Mouse (Mus musculus): ENCODE measurements around the gene Gng5.

Gng5 gene

DNA sequence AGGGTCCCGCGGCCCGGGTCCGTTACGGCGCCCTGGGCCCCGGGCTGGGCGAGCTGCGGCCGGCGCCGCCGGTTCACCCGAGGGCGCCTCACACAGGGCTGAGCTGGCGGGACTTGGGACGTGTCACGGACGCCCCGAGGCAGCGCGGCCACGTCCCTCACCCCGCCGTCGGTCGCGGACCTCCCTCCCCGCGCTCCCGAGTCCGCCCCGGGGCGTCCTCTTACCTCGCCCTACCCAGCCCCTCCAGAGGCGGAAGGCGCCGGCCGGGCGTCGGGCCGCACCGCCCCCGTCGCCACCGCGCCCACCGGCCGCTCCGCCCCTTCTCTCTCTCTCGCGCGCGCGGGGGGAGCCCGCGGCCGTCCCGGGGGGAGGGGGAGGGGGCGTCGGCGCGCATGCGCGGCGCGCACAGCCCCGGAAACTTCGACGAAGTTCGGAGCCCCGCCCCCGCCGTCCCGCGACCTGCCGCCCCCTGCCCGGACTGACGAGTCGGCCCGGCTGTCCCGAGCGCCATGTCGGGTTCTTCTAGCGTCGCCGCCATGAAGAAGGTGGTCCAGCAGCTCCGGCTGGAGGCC lies at the start of gene Gng5, which contains the start of gene Spata1:
TSS of gene Gng5 (plus strand) at position 377 of the 572 bp plus-strand sequence.
TSS of gene Spata1 (minus strand) at position 323 of the 572 bp plus-strand sequence.
- DNase-seq (ENCODE audit: low spot score) = peak; percentile 92

- peak; percentile 96 for DNase-seq (ENCODE audit: low spot score)
These were observed 49.2 kb upstream of the Gng5 start for GRCm38 (mm10) chr3:146450371-146450841.

DNA sequence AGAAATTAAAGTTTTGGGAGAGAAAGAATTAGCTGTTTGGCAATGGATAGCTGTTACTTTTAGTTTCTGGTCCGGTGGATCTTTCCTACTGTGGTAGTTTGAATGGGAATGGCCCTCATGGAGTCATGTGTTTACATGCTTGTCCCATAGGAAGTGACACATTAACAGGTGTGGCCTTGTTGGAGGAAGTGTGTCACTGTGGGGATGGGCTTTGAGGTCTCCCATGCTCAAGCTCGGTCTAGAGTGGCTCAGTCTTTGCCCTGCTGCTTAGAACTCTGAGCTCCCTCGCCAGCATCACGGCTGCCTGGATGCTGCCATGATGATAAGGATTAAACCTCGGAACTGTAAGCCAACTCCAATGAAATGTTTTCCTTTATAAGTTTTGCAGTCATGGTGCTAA lies 48.2 kb upstream of the Gng5 start:
- DNase-seq (ENCODE audit: low spot score) = no peak

DNA sequence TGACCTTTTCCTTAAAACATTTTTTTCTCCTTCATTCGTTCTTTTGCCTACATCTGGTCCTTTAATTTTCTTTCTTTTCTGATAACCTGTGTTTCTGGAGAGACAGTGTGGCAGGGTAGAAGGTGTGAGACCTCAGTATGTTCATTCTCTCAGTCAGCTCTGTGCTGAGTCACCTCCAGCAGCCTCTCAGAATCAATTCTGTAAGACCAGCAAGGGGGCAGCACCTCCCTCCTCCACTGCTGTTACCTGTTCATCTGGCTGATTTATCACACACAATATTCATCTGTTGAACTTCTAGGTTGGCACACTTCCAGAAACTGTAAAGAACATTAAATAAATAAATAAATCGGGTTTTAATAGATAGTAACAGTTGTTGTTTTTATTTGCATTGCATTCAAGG lies 36.7 kb upstream of the Gng5 start:
- DNase-seq (ENCODE audit: low spot score) = no peak

GRCm38 (mm10) chr3:146469226-146469625 lies 30.4 kb upstream of the Gng5 start:
- DNase-seq (ENCODE audit: low spot score) = no peak

DNA sequence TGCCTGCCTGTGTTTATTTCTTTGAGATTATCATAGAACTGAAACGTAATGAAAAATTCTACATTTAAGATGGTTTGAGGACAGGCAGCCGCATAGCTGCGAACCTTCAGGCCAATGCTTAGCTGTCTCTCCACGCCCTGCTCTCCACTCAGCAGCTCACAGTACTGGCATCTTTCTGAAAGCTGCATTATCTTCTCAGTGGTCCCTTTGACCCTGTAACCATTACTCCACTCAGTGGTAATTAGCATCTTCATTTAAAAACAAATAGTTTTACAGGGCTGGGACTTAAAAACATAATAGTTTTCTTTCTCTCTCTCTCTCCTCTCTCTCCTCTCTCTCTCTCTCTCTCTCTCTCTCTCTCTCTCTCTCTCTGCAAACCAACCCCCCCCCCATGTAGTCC lies 26.9 kb upstream of the Gng5 start:
- no peak for DNase-seq (ENCODE audit: low spot score)

GRCm38 (mm10) chr3:146473741-146474140 lies 25.9 kb upstream of the Gng5 start:
- DNase-seq (ENCODE audit: low spot score) = no peak

DNA sequence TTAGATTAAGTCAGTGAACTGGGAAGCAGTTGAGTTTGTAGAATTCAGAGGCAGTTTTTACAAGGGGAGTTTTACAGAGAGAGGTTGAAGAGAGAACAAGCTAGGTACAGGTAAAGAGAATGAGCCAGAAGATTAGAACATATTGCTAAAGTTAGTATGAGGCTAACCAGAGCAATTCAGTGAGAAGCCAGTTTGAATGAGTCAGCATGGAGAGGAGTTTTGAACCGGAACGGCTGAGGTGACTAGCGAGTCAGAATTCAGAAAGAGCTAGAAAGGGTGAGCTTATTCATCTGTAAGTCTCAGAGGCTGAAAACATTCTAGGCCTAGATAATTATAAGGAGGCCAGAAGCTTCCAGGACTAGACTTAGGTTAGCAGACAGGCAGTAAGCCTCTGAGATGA lies 25.2 kb upstream of the Gng5 start:
- DNase-seq (ENCODE audit: low spot score) = no peak

- DNase-seq (ENCODE audit: low spot score) = no peak
These were observed 17.6 kb upstream of the Gng5 start for GRCm38 (mm10) chr3:146482044-146482443.

- DNase-seq (ENCODE audit: low spot score) = no peak
These were observed 13.1 kb upstream of the Gng5 start for GRCm38 (mm10) chr3:146486464-146486863.

DNA sequence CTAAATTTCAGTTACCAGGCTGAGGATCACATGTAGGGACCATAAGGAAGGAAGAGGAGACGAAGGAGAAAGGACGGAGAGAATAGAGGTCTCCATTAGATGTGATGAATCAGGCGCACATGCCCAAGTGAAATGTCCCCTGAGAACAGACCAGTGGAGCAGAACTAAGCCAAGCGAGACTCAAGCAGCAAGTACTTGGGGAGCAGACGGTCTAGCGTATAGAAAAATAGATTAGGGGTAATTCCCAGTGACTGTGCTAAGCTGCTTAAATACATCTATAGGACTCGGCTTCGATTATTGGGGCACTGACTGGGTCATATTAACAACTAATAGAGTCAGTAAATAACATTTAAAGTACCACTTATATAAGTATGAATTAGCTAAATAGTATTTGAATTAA lies 4.7 kb upstream of the Gng5 start:
- DNase-seq (ENCODE audit: low spot score) = no peak

GRCm38 (mm10) chr3:146498989-146499388 lies 618 bp upstream of the Gng5 start:
- no peak for DNase-seq (ENCODE audit: low spot score)

GRCm38 (mm10) chr3:146500003-146500809 lies 599 bp downstream of the Gng5 start:
- DNase-seq (ENCODE audit: low spot score) = peak; percentile 84

- no peak for DNase-seq (ENCODE audit: low spot score)
These were observed 1.2 kb downstream of the Gng5 start for GRCm38 (mm10) chr3:146500810-146501201.

DNA sequence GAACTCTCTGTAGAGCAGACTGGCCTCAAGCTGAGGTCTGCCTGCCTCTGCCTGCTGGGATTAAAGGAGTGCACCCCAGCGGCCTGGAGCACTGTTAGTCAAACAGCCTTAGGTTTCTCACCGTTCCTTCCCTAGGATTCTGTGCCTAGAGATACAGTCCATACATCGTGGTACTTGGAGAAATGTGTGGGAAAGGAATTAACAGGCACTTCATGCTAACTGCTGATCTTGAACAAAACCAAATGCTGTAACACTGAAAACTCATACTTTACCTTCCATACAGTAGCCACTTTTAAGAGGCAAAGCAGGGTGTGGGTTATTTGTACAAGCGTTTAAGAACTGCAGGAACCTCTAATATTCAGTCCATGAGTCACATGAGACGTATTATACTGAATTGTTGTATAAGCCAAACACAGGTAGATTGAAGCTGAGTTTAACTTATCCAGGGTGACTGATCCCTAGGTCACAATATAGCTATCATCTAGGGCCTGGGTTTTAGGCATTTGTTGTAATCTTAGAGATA lies 2.1 kb downstream of the Gng5 start:
- DNase-seq (ENCODE audit: low spot score) = no peak

DNA sequence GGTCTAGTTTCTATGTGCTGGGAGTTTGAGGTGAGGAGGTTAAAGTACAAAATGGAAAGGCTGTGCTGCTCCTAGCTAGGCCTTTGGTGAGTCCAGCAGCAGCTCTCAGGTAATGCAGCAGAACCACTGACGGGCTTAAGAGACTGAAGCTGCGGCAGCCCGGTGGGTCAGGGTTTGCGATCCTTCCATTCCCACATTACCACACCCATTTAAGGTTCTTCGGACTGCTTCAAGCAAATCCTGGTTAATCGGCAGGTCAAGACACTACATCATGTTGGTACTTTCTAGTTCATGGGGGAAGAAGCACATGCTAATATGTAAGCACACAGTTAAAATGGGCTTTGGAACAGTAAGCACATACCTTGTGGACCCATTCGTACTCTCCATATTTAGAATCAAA lies 7.1 kb downstream of the Gng5 start:
- DNase-seq (ENCODE audit: low spot score) = no peak

GRCm38 (mm10) chr3:146520226-146520797 lies 20.7 kb downstream of the Gng5 start:
- no peak for DNase-seq (ENCODE audit: low spot score)

DNA sequence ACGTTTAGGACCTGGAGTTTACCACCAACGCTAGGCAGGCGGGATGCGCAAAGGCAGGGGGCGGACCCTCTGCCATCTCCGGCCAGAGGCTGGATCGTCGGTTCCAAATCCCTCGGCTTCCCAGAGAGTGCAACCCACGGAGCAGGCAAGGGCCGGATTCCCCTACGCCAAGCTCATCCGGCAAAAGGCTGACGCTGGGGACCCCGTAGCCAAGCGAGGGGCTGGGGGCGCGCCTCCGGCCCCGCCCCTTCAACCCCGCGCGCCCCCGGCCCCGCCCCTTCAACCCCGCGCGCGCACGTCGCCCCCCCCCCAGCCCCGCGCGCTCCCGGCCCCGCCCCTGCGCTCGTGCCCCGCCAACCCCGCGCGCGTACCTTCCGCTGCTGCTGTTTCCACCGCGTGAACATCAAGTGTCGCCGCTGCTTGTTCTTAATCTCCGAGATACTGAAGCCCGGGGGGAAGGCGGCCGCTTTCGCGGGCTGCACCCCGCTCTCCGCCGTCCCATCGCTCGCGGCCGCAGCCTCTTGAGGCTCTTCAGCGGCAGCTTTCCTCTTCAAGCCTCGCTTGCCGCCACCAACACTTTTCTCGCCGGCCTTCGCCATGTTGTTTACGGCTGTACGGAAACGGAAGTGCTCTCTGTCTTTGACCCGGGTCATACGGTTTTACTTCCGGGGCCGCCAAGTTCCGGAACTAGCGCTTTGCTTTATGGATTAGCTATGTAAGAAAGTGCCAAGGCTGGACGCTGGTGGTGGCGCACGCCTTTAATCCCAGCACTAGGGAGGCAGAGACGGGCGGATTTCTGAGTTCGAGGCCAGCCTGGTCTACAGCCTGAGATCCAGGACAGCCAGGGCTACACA lies 21.4 kb downstream of the Gng5 start, which contains the start of gene Rpf1:
TSS of gene Rpf1 (minus strand) at position 632 of the 854 bp plus-strand sequence.
- peak; percentile 94 for DNase-seq (ENCODE audit: low spot score)

GRCm38 (mm10) chr3:146521652-146522020 lies 22.0 kb downstream of the Gng5 start:
- no peak for DNase-seq (ENCODE audit: low spot score)

DNA sequence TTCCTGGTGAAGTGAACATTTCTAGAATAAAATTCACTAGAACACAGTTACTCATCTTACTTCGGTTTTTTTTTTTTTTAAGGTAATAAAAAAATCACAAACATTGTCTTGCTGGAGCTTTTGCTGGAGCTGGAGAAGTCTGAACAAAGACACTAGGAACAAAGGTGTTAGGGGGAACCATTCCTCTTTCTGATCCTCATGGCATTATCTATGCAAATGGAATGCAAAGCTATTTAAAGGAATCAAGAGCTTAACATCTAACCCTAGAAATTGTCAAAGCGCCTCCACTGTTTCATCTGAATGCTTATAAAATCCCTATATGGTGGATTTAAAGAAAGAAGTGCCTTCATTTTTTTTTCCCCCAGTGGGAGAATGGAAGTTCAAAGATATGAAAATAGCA lies 28.7 kb downstream of the Gng5 start:
- DNase-seq (ENCODE audit: low spot score) = no peak

GRCm38 (mm10) chr3:146534986-146535385 lies 35.4 kb downstream of the Gng5 start:
- no peak for DNase-seq (ENCODE audit: low spot score)

Data from yolk sac, embryonic 10.5 days (tissue).